Mouse (Mus musculus) ES-E14 (cell line): Measurements from ENCODE around the gene Fancg. TPM values are rescaled to one million over a fixed set of nuclear protein-coding genes. Genes with fewer than 3 reads are reported as not detected.

Source experiments
- DNase-seq: peaks from one replicate; pipeline ENCODE4 v3.0.0-alpha.2; 2013; ENCODE audit warnings: low read depth, low spot score
- H3K27ac ChIP-seq: 2 replicates; pipeline ENCODE4 v1.5.1; 2012; ENCODE audit warnings: low read depth, mild to moderate bottlenecking, low read length, moderate library complexity, mixed read lengths; ENCODE audit not compliant: poor library complexity, insufficient read depth, severe bottlenecking
- H3K36me3 ChIP-seq: 2 replicates; pipeline ENCODE4 v1.6.1; 2012; ENCODE audit warnings: mild to moderate bottlenecking, low read length, moderate library complexity, mixed read lengths; ENCODE audit not compliant: control insufficient read depth, poor library complexity, insufficient read depth, severe bottlenecking
- H3K4me1 ChIP-seq, 2 experiments: fragments of 150-350 bp in 1 of 2; sonication (generic) in 1 of 2; 2 replicates each; pipeline ENCODE4 v1.6.1; 2012; ENCODE audit warnings: low read length in 2 of 2, mild to moderate bottlenecking in 1 of 2, mixed read lengths in 1 of 2; ENCODE audit not compliant: control insufficient read depth in 2 of 2, insufficient read depth in 2 of 2, poor library complexity in 1 of 2
- H3K4me3 ChIP-seq, 2 experiments: fragments of 150-350 bp in 1 of 2; sonication (generic) in 1 of 2; 2 replicates each; pipeline ENCODE4 v1.5.1; 2012; ENCODE audit warnings: low read length in 2 of 2, low read depth in 1 of 2, mild to moderate bottlenecking in 1 of 2, mixed read lengths in 1 of 2; ENCODE audit not compliant: insufficient read depth in 1 of 2, poor library complexity in 1 of 2, severe bottlenecking in 1 of 2
- H3K9ac ChIP-seq: 2 replicates; pipeline ENCODE4 v1.6.1; 2012; ENCODE audit warnings: low read depth, mild to moderate bottlenecking, low read length, mixed read lengths; ENCODE audit not compliant: poor library complexity, insufficient read depth, severe bottlenecking
- H3K9me3 ChIP-seq: fragments of 150-350 bp; sonication (generic); 2 replicates; pipeline ENCODE4 v1.6.1; 2012; ENCODE audit warnings: low read depth, mild to moderate bottlenecking, low read length; ENCODE audit not compliant: control insufficient read depth, insufficient read depth
- CHD2 ChIP-seq: IDR thresholded peaks from 2 replicates; pipeline ENCODE4 v1.6.1; 2014; ENCODE audit warnings: mild to moderate bottlenecking, low read depth, low read length, inconsistent platforms
- HCFC1 ChIP-seq: IDR thresholded peaks from 2 replicates; pipeline ENCODE4 v1.6.1; 2012; ENCODE audit warnings: low read length, inconsistent platforms, borderline replicate concordance; ENCODE audit not compliant: insufficient read depth
- MAFK ChIP-seq: IDR thresholded peaks from 2 replicates; pipeline ENCODE4 v1.6.1; 2014; ENCODE audit warnings: mild to moderate bottlenecking, low read depth, low read length, inconsistent platforms; ENCODE audit not compliant: insufficient read depth
- ZC3H11A ChIP-seq: IDR thresholded peaks from 2 replicates; pipeline ENCODE4 v1.6.1; 2012; ENCODE audit warnings: low read depth, mild to moderate bottlenecking, inconsistent platforms, low read length, borderline replicate concordance
- ZNF384 ChIP-seq: IDR thresholded peaks from 2 replicates; pipeline ENCODE4 v1.6.1; 2012; ENCODE audit warnings: low read depth, low read length, inconsistent platforms
- in situ Hi-C, 2 experiments: fragments of 600-800 bp; cut with MboI; formaldehyde crosslinking; loops; one replicate each; pipeline ENCODE4 v1.15.1; 2025; ENCODE audit warnings: low sequenced_read_pairs in 2 of 2, inconsistent platforms in 1 of 2; ENCODE audit not compliant: unreplicated experiment in 2 of 2
- total RNA-seq: library from RNA; depleted of rRNA; stranded (reverse); fragments of 300-350 nt; gene quantifications from 2 replicates; pipeline ENCODE4 v1.2.3, GENCODE M21; 2012

Gene Fancg
- total RNA-seq, 1 experiment, result 13.0 TPM

- Histone ChIP-seq H3K27ac (no peak overlapping the region), H3K4me1 (peaks cover 2 to 5% of the 10 kb centered on the region in 2 experiments; a peak in 2 of 4 replicates), H3K9ac (no peak overlapping the region), H3K36me3 (peaks cover 14% of the 10 kb centered on the region; the same call in 1 of the 2 replicates), H3K9me3 (no peaks in the 10 kb centered on the region), H3K4me3 (no peak overlapping the region)
- no peak for TF ChIP-seq CHD2
- no peak for TF ChIP-seq HCFC1
- TF ChIP-seq MAFK, result no peak
- no peak for TF ChIP-seq ZNF384
- no peak for TF ChIP-seq ZC3H11A
- no peak for DNase-seq
- in situ Hi-C loops, result no loop called here
Measured at GRCm38 (mm10) chr4:42958942-42959341, 51.4 kb downstream of the Fancg start.

GRCm38 (mm10) chr4:42957979-42958378 lies 52.3 kb downstream of the Fancg start:
- Histone ChIP-seq H3K36me3 (peaks cover 14% of the 10 kb centered on the region; the same call in 1 of the 2 replicates), H3K9ac (no peak overlapping the region), H3K27ac (no peak overlapping the region), H3K4me3 (no peak overlapping the region), H3K9me3 (no peaks in the 10 kb centered on the region), H3K4me1 (peaks cover 2 to 14% of the 10 kb centered on the region in 2 experiments; a peak in 3 of 4 replicates)
- DNase-seq, result no peak
- TF ChIP-seq MAFK (no peak), HCFC1 (no peak), ZNF384 (no peak), ZC3H11A (no peak), CHD2 (no peak)
- in situ Hi-C loops, result no loop called here

GRCm38 (mm10) chr4:42957306-42957705 lies 53.0 kb downstream of the Fancg start:
- peaks cover 2 to 15% of the 10 kb centered on the region in 2 experiments; a peak in 3 of 4 replicates for H3K4me1 ChIP-seq
- no peaks in the 10 kb centered on the region for H3K9me3 ChIP-seq
- no peak overlapping the region for H3K9ac ChIP-seq
- DNase-seq, result no peak
- peaks cover 14% of the 10 kb centered on the region; the same call in 1 of the 2 replicates for H3K36me3 ChIP-seq
- H3K27ac ChIP-seq, result no peak overlapping the region
- in situ Hi-C loops, result no loop called here
- TF ChIP-seq ZNF384 (no peak), HCFC1 (no peak), CHD2 (no peak), ZC3H11A (no peak), MAFK (no peak)
- H3K4me3 ChIP-seq, result no peak overlapping the region

- H3K27ac ChIP-seq, result no peak overlapping the region
- in situ Hi-C loops, result no loop called here
- DNase-seq, result no peak
- H3K4me3 ChIP-seq, result no peak overlapping the region
- no peaks in the 10 kb centered on the region for H3K9me3 ChIP-seq
- H3K9ac ChIP-seq, result no peak overlapping the region
- no peak for TF ChIP-seq ZC3H11A
- no peak for TF ChIP-seq CHD2
- TF ChIP-seq ZNF384, result no peak
- no peak for TF ChIP-seq HCFC1
- no peak for TF ChIP-seq MAFK
- H3K36me3 ChIP-seq, result peaks cover 14% of the 10 kb centered on the region; the same call in 1 of the 2 replicates
- H3K4me1 ChIP-seq, result peaks cover 2 to 15% of the 10 kb centered on the region in 2 experiments; a peak in 3 of 4 replicates
Measured at GRCm38 (mm10) chr4:42956581-42956980, 53.7 kb downstream of the Fancg start.

GRCm38 (mm10) chr4:42955200-42955599 lies 55.1 kb downstream of the Fancg start:
- no peak for DNase-seq
- Histone ChIP-seq H3K9ac (no peak overlapping the region), H3K9me3 (no peaks in the 10 kb centered on the region), H3K4me1 (peaks cover 4 to 19% of the 10 kb centered on the region in 2 experiments; a peak in 3 of 4 replicates), H3K36me3 (peaks cover 14% of the 10 kb centered on the region; the same call in 1 of the 2 replicates), H3K4me3 (no peak overlapping the region), H3K27ac (no peak overlapping the region)
- in situ Hi-C loops, result no loop called here
- no peak for TF ChIP-seq ZC3H11A
- TF ChIP-seq CHD2, result no peak
- TF ChIP-seq HCFC1, result no peak
- TF ChIP-seq MAFK, result no peak
- no peak for TF ChIP-seq ZNF384
